Mouse (Mus musculus) testis, adult 2 months (tissue): ENCODE measurements at regions not wholly inside any gene's neighbourhood (a gene's known extent, or its start where the extent isn't known, plus 50 kb on each side); places are given as distances from the start of the nearest gene placed in this dataset.

Source experiments
- H3K27ac ChIP-seq: fragments of 200-500 bp; 2 replicates; pipeline ENCODE4 v1.5.1; 2012; ENCODE audit warnings: low read depth, low read length; ENCODE audit not compliant: control insufficient read depth, insufficient read depth
- H3K27me3 ChIP-seq: fragments of 200-500 bp; 2 replicates; pipeline ENCODE4 v1.6.1; 2012; ENCODE audit warnings: mild to moderate bottlenecking, low read length, moderate library complexity; ENCODE audit not compliant: control insufficient read depth, insufficient read depth
- H3K36me3 ChIP-seq: fragments of 200-500 bp; 2 replicates; pipeline ENCODE4 v1.6.1; 2012; ENCODE audit warnings: mild to moderate bottlenecking, low read length; ENCODE audit not compliant: control insufficient read depth, insufficient read depth
- H3K4me1 ChIP-seq: fragments of 200-500 bp; 2 replicates; pipeline ENCODE4 v1.6.1; 2012; ENCODE audit warnings: low read length; ENCODE audit not compliant: control insufficient read depth, insufficient read depth
- H3K4me3 ChIP-seq: fragments of 200-500 bp; 2 replicates; pipeline ENCODE4 v1.5.1; 2012; ENCODE audit warnings: low read depth, mild to moderate bottlenecking, low read length, moderate library complexity, mixed read lengths; ENCODE audit not compliant: control insufficient read depth
- CTCF ChIP-seq: fragments of 200-500 bp; IDR thresholded peaks from 2 replicates; pipeline ENCODE4 v1.5.1; 2012; ENCODE audit warnings: low read depth, mild to moderate bottlenecking, inconsistent platforms, low read length, moderate library complexity; ENCODE audit not compliant: control insufficient read depth, insufficient read depth, insufficient replicate concordance
- POLR2A ChIP-seq: fragments of 200-500 bp; IDR thresholded peaks from 2 replicates; pipeline ENCODE4 v1.6.1; 2012; ENCODE audit warnings: low read depth, mild to moderate bottlenecking, inconsistent platforms, low read length, moderate library complexity; ENCODE audit not compliant: control insufficient read depth

DNA sequence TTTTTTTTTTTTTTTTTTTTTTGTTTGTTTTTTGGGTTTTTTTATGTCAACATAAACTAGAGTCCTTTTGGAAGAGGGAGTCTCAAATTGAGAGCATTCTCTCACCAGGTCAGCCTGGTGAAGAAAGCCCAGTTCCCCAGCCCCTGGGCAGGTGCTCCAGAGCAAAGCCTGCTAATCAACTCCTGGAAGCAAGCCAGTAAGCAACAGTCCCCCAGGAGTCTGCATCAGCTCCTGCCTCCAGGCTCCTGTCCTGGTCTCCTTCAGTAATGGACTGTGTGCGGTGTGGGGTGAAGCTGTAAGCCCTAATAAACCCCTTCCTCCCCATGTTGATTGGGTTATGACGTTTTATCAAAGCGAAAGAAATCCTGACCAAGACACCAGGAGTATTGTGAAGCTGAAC lies 128.4 kb downstream of the Cand1 start:
- H3K4me1 ChIP-seq = no peaks in the 10 kb centered on the region
- H3K4me3 ChIP-seq = no peak overlapping the region
- no peak overlapping the region for H3K27ac ChIP-seq
- TF ChIP-seq POLR2A = no peak
- TF ChIP-seq CTCF = no peak
- no peaks in the 10 kb centered on the region for H3K27me3 ChIP-seq
- H3K36me3 ChIP-seq = no peaks in the 10 kb centered on the region

DNA sequence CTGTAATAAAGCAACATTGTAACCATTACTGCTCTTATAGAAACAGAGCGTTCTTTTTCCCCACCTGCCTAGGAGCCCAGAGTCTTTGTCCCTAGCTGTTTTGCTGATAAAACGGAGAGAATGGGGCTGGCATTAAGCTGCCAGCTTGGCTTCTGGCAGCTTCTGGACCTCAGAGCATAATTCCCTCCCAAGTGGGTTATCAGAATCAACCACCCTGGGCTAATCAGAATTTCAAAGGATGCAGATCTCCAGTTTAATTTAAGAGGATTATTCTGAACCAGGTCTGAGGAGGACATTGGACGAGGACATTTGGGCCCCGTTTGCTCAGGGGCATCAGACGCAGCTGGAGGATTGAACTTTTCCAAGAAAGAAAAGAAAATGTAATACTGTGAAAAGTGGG lies 129.2 kb downstream of the Cand1 start:
- H3K27ac ChIP-seq = no peak overlapping the region
- H3K27me3 ChIP-seq = no peaks in the 10 kb centered on the region
- H3K4me1 ChIP-seq = no peaks in the 10 kb centered on the region
- H3K4me3 ChIP-seq = no peak overlapping the region
- H3K36me3 ChIP-seq = no peaks in the 10 kb centered on the region
- TF ChIP-seq CTCF = no peak
- TF ChIP-seq POLR2A = no peak

DNA sequence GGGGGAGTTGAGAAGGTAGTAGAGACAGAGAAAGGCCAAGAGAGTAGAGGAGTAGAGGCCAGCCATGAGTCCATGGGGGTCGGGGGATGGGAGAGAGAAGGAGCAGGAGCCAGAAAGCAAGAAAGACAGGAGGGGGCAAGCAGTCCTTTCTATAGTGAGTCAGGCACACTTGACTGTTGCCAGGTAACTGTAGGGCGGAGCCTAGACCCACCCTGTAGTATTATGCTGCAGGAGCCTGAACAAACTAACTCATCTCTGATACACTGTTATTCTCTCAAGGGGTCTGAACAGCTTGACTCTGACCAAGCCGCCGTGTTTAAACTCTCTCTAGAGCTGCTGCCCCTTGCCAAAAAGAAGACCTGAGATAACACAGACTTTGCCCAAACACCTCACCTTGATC lies 130.6 kb downstream of the Cand1 start:
- Histone ChIP-seq H3K27me3 (no peaks in the 10 kb centered on the region), H3K4me1 (no peaks in the 10 kb centered on the region), H3K36me3 (no peaks in the 10 kb centered on the region), H3K27ac (no peak overlapping the region), H3K4me3 (peak overlapping the region; percentile 68)
- no peak for TF ChIP-seq CTCF
- TF ChIP-seq POLR2A = no peak

DNA sequence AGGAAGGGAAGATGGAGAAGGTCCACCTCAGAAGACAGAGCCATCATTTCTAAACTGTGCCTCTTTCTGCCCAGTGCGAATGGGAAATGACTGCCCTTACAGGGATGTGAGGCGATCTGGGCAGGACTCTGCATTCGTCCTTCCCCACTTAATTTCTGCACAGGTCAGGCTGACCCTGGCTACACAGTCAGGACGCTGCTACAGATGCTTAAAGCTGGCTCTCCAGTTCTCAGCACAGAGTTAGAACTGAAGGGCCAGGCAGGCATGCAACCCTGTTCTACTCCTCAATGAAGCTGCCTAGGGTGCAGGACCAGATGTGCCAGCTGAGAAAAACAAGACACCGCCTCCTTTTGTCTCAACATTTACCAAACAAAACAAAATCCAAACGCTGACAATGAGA lies 132.1 kb downstream of the Cand1 start:
- TF ChIP-seq POLR2A = no peak
- no peak for TF ChIP-seq CTCF
- Histone ChIP-seq H3K4me3 (no peak overlapping the region), H3K27me3 (no peaks in the 10 kb centered on the region), H3K27ac (no peak overlapping the region), H3K4me1 (no peaks in the 10 kb centered on the region), H3K36me3 (no peaks in the 10 kb centered on the region)

DNA sequence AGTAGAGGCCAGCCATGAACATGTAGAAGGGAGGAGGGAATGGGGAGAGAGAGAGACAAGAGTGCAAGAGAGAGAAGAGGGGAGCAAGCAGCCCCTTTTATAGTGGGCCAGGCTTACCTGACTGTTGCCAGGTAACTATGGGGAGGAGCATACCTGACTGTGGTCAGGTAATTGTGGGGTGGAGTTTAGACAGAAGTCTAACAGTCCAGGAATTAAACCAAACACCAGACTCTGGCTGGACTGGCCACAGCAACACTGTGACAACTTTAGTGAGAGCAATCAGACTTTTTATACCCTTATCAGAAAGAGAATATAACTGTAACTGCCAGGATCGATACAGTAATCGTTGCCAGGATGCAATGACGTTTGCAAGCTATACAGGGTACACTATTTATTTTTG lies 133.8 kb downstream of the Cand1 start:
- TF ChIP-seq POLR2A (no peak), CTCF (no peak)
- Histone ChIP-seq H3K4me1 (no peaks in the 10 kb centered on the region), H3K36me3 (no peaks in the 10 kb centered on the region), H3K27me3 (no peaks in the 10 kb centered on the region), H3K4me3 (no peak overlapping the region), H3K27ac (no peak overlapping the region)

DNA sequence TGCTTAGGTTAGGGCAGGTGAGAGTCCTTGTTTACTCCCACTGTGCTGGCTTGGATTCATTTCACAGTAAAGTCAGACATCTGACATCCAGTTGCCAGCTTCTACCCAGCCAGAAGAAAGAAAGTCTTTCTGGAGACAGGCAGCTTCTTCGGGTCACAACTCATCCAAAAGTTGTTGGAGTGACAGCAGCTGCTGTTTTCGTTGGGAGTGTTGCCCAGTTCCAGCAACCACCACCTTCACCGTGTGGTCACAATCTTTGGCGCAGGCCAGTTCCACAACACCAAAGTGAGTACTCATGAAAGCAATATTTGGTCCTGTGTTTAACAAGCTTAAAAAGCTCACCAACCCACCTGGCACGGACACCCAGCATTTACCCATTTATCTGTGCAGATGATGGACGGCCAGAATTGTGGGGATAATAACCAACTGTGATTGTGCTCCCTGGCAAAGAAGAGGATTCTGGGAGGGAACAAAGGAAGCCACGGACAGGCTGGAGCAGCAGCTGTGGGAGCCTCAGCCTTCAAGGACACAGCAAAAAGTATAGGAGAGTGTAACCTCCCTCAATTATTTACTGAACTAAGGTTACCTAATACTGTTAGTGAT lies 134.5 kb downstream of the Cand1 start:
- TF ChIP-seq POLR2A (no peak), CTCF (no peak)
- H3K4me3 ChIP-seq = no peak overlapping the region
- no peaks in the 10 kb centered on the region for H3K4me1 ChIP-seq
- H3K27me3 ChIP-seq = no peaks in the 10 kb centered on the region
- no peak overlapping the region for H3K27ac ChIP-seq
- no peaks in the 10 kb centered on the region for H3K36me3 ChIP-seq

DNA sequence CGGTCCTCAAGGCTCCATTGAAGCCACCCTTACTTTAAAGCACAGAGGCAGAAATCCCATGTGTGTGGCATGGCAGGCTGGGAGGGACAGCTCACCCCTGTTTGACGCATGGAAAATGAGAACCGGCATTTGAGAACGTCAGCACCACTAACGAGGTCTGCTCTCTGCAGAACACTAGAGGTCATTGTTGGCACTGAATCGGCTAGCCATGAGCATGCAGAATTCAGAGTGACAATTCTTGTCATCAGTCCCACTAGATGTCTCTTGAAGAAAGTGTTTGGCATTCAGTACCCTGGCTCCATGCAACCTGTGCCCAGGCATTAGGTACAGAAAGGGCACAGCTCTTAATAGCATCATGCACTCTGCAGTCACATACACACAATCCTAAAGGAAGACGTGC lies 139.3 kb downstream of the Cand1 start:
- Histone ChIP-seq H3K27me3 (no peaks in the 10 kb centered on the region), H3K4me1 (no peaks in the 10 kb centered on the region), H3K27ac (no peak overlapping the region), H3K4me3 (no peak overlapping the region), H3K36me3 (no peaks in the 10 kb centered on the region)
- TF ChIP-seq POLR2A = no peak
- no peak for TF ChIP-seq CTCF

DNA sequence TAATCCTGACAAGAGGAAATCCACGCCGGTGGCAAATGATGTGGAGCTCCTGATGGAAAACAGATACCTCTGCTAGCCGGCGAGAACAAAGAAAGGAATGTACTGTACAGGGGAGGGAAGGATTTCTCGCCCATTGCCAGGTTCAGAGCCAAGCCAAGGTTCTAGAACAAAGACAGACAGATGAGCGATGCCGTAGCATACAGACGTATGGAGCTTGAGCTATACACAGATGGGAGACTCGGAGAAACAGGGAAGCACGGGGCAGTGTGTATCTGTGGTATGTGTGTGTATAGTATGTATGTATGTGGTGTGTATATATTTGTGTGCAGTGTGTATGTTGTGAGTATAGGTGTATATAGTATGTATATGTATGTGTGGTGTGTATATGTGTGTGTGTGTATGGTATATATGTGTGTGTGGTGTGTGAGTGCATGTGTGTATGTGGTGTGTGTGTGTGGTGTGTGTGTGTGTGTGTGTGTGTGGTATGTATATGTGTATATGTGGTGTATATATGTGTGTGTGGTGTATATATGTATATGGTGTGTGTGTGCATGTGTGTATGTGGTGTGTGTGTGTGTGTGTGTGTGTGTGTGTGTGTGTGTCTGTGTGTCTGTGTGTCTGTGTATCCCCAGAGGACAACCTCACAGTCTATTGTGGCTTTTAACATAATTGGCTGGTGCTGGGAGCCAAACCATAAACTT lies 140.6 kb downstream of the Cand1 start:
- no peaks in the 10 kb centered on the region for H3K36me3 ChIP-seq
- H3K27ac ChIP-seq = no peak overlapping the region
- no peak overlapping the region for H3K4me3 ChIP-seq
- H3K4me1 ChIP-seq = peaks cover 3% of the 10 kb centered on the region; the same call in 1 of the 2 replicates
- no peaks in the 10 kb centered on the region for H3K27me3 ChIP-seq
- TF ChIP-seq CTCF (no peak), POLR2A (no peak)
